Mouse (Mus musculus) embryonic facial prominence, embryonic 12.5 days (tissue): ENCODE data around the gene Idh3g. TPM values are rescaled to one million over a fixed set of nuclear protein-coding genes. Genes with fewer than 3 reads are reported as not detected.
"Not testable (repeated sequence)": the region's sequence is repeated elsewhere in the genome, so short reads cannot be mapped to it uniquely, and the experiment has no call there.

Experiments used
- ATAC-seq: fragments of 200-750 bp; cut with Nextera tagmentation; 2 replicates; pipeline ENCODE4 v1.8.0; 2017; ENCODE audit not compliant: insufficient number of reproducible peaks, insufficient read depth, low FRiP score, low TSS enrichment
- H3K27ac ChIP-seq: fragments of 300-500 bp; sonication (generic); 2 replicates; pipeline ENCODE4 v1.5.1; 2016; ENCODE audit warnings: mild to moderate bottlenecking
- H3K27me3 ChIP-seq: fragments of 300-500 bp; sonication (generic); 2 replicates; pipeline ENCODE4 v1.6.1; 2016; ENCODE audit warnings: mild to moderate bottlenecking, moderate library complexity
- H3K36me3 ChIP-seq: fragments of 300-500 bp; sonication (generic); 2 replicates; pipeline ENCODE4 v1.6.1; 2016; ENCODE audit warnings: mild to moderate bottlenecking
- H3K4me1 ChIP-seq: fragments of 300-500 bp; sonication (generic); 2 replicates; pipeline ENCODE4 v1.6.1; 2016
- H3K4me2 ChIP-seq: fragments of 300-500 bp; sonication (generic); replicated peaks from 2 replicates; pipeline ENCODE4 v1.6.1; 2016; ENCODE audit warnings: mild to moderate bottlenecking, moderate library complexity
- H3K4me3 ChIP-seq: fragments of 300-500 bp; sonication (generic); 2 replicates; pipeline ENCODE4 v1.5.1; 2016; ENCODE audit warnings: mild to moderate bottlenecking
- H3K9ac ChIP-seq: fragments of 300-500 bp; sonication (generic); 2 replicates; pipeline ENCODE4 v1.6.1; 2016; ENCODE audit warnings: mild to moderate bottlenecking, moderate library complexity
- H3K9me3 ChIP-seq: fragments of 300-500 bp; sonication (generic); 2 replicates; pipeline ENCODE4 v1.6.1; 2016; ENCODE audit warnings: mild to moderate bottlenecking, moderate library complexity
- WGBS: fragments of 180-500 bp; shearing (Covaris S2); methylation state at CpG from one replicate; pipeline ENCODE4 v1.1.7; 2016; 5-methylcytosine and 5-hydroxymethylcytosine counted together
- polyA plus RNA-seq: library from polyadenylated mRNA; unstranded; fragments of >200 nt; fragmentation: Nextera tagmentation; extraction: Ambion mirVana; gene quantifications from 2 replicates; pipeline ENCODE4 v1.2.1, GENCODE M21; 2016

Gene Idh3g
- polyA plus RNA-seq, 1 experiment from 2014 or later: 161 TPM

DNA sequence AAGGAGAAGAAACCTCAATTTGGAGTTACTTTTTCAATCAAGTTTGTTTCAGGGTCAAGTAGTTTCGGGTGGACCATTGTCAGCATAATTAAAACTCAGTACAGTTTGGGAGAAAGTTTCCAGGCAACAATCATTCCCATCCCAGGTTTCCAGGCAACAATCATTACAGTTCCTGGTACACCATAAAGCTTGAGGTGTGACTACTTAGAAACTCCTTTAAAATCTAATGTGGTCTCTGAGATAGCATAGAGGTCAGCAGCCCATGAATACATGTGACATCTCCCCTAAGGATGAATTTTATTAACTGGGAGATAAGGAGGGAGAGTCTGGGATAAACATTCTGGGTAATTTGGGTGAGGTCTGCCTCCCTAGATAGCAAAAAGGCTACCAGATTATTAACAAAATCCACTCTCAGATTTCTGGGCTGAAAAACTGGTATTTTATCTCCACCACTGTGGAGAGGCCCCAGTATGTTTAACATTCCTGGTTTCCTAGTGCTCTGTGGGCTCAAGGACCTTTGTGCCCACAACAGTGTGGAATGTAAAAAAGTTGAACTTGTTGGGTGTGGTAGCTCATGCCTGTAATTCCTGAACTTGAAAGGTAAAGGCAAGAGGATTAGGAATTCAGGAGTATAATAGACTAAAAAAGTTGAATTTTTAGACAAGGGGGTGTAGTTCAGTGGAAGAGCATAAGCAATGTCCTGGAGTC lies 41.8 kb downstream of the Idh3g start:
- Histone ChIP-seq H3K27me3 (no peaks in the 10 kb centered on the region), H3K9ac (no peak overlapping the region), H3K4me3 (no peak overlapping the region), H3K9me3 (no peaks in the 10 kb centered on the region), H3K27ac (no peak overlapping the region), H3K4me2 (no peak overlapping the region), H3K4me1 (no peaks in the 10 kb centered on the region), H3K36me3 (no peaks in the 10 kb centered on the region)
- 67% methylated on average over 1 of the region's 1 CpGs for WGBS
- ATAC-seq: no peak

DNA sequence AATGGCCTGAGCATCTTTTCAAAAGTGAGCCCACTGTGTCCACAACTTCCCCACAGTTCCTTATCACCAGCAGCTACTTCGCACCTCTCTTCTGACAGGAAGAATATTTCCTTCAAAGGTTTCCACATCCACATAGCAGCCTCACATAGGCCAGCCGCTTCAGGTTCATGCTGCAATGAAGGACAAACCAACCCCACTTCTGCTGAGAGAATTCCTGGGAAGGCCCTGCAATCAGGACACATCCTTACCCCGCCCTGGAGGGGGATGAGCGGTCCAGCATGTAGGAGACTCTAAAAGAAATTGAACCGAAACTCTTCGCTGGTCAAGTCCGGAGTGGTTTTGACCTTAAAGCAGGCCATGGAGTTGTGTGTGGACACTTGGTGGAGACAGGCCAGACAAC lies 46.9 kb downstream of the Idh3g start:
- not testable (repeated sequence) for H3K27ac ChIP-seq, H3K4me3 ChIP-seq, H3K27me3 ChIP-seq, H3K9ac ChIP-seq, H3K9me3 ChIP-seq, ATAC-seq, H3K36me3 ChIP-seq, H3K4me2 ChIP-seq, H3K4me1 ChIP-seq
- WGBS: 93% methylated on average over 7 of the region's 7 CpGs

DNA sequence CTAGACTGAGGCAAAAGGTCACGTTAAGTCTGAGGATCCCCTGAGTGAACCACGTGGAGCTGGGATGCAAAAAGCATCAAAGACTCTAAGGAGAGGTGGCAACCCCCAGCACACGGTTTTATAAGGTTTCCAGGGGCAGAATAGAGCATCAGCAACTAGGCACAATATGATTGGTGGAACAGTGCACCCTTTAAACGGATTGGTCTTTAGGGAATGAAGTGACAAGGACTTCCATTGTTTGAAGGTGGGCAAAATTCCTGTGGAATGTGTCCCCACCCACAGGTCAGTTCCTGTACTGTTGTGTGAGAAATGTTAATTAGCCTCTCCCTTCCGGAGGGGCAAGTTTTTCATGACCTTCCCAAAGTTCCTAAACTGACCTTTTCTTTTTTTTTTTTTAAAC lies 47.5 kb downstream of the Idh3g start:
- ATAC-seq: no peak
- no peaks in the 10 kb centered on the region for H3K27me3 ChIP-seq

DNA sequence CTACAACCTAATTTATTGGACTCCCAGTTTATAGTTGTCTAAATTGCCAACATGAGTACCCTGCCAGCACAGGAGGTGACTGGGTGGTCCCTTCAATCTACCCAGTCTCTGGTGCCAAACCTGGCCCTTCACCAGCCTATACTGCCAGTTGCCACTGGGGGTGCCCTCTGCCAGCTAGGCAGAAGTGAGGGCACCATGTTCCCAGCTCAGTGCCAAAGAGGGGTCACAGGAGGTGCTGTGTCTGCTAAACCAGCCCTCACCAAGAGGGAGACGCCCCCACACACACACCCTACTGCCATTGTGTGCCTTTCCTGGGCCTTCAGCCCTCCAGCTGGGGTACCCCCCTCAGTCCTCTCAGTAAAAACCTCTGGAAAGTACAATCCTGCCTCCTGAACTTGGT lies 48.5 kb downstream of the Idh3g start:
- H3K9ac ChIP-seq: no peak overlapping the region
- H3K4me1 ChIP-seq: no peaks in the 10 kb centered on the region
- H3K9me3 ChIP-seq: no peaks in the 10 kb centered on the region
- no peaks in the 10 kb centered on the region for H3K27me3 ChIP-seq
- no peak overlapping the region for H3K4me3 ChIP-seq
- 62% methylated on average over 1 of the region's 1 CpGs for WGBS
- no peak overlapping the region for H3K4me2 ChIP-seq
- no peak overlapping the region for H3K27ac ChIP-seq
- no peaks in the 10 kb centered on the region for H3K36me3 ChIP-seq
- ATAC-seq: no peak

More for the DNA sequence above, 47.5 kb downstream of the Idh3g start:
- Histone ChIP-seq H3K27ac (no peak overlapping the region), H3K4me1 (no peaks in the 10 kb centered on the region), H3K9me3 (no peaks in the 10 kb centered on the region), H3K9ac (no peak overlapping the region), H3K4me2 (no peak overlapping the region), H3K36me3 (no peaks in the 10 kb centered on the region), H3K4me3 (no peak overlapping the region)
- 59% methylated on average over 5 of the region's 5 CpGs for WGBS

DNA sequence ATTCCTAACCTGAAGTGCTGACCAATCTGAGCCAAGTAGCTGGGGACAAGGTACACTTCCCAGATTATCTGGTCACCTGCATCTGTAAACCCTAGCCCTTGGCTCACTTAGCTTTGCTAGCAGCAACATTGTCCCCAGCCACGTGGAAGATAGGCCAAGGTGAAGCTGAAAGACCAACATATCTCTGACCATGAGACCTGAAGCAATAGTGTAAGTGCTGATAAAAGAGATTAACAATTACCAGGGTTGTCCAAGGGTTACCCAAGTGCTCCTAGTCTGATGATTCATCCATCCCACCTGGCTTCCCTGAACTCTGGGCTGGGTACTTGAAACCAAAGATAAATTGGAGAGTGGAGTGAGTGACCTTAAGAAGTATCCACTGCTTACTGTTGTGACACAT lies 55.8 kb downstream of the Idh3g start:
- no peaks in the 10 kb centered on the region for H3K36me3 ChIP-seq
- H3K4me1 ChIP-seq: no peaks in the 10 kb centered on the region
- H3K4me3 ChIP-seq: no peak overlapping the region
- H3K4me2 ChIP-seq: no peak overlapping the region
- WGBS: 50% methylated on average over 1 of the region's 1 CpGs
- no peaks in the 10 kb centered on the region for H3K9me3 ChIP-seq
- no peak for ATAC-seq
- H3K9ac ChIP-seq: no peak overlapping the region
- no peak overlapping the region for H3K27ac ChIP-seq
- H3K27me3 ChIP-seq: no peaks in the 10 kb centered on the region

Other genes with a start within 250 kb of the Idh3g start
- gene Dusp9, start 147.5 kb downstream of the Idh3g start, polyA plus RNA-seq: 23.2 and 23.7 TPM in 2 replicates
- 13.1 and 13.5 TPM in 2 replicates for gene Pnck, start 126.8 kb downstream of the Idh3g start, polyA plus RNA-seq
- gene Slc6a8, start 113.7 kb downstream of the Idh3g start, polyA plus RNA-seq: 8.3 and 9.0 TPM in 2 replicates
- gene Bcap31, start 70.7 kb downstream of the Idh3g start, polyA plus RNA-seq: 164 and 171 TPM in 2 replicates
- 14.9 and 15.1 TPM in 2 replicates for gene Abcd1, start 70.3 kb downstream of the Idh3g start, polyA plus RNA-seq
- gene Plxnb3, start 29.8 kb downstream of the Idh3g start, polyA plus RNA-seq: 0.24 and 0.29 TPM in 2 replicates
- 5.6 and 9.6 TPM in 2 replicates for gene Srpk3, start 12.5 kb downstream of the Idh3g start, polyA plus RNA-seq
- gene Ssr4, start 131 bp upstream of the Idh3g start, polyA plus RNA-seq: 140 and 143 TPM in 2 replicates
- gene Pdzd4, start 38.1 kb upstream of the Idh3g start, polyA plus RNA-seq: 1.7 and 2.1 TPM in 2 replicates
- gene Avpr2, start 105.2 kb upstream of the Idh3g start, polyA plus RNA-seq: 0.10 and 0.14 TPM in 2 replicates
- 5.9 and 7.2 TPM in 2 replicates for gene L1cam, start 109.2 kb upstream of the Idh3g start, polyA plus RNA-seq
- 2.7 and 3.0 TPM in 2 replicates for gene Arhgap4, start 135.0 kb upstream of the Idh3g start, polyA plus RNA-seq
- gene Naa10, start 135.0 kb upstream of the Idh3g start, polyA plus RNA-seq: 136 and 147 TPM in 2 replicates
- 19.7 and 24.7 TPM in 2 replicates for gene Renbp, start 144.0 kb upstream of the Idh3g start, polyA plus RNA-seq
- gene Hcfc1, start 179.5 kb upstream of the Idh3g start, polyA plus RNA-seq: 71.0 and 71.3 TPM in 2 replicates
- 61.1 and 64.6 TPM in 2 replicates for gene Irak1, start 237.0 kb upstream of the Idh3g start, polyA plus RNA-seq